Comparison of ENCODE assay signal across 8 mouse cellular contexts in genomic region chr17:26595448-26596167, GRCm38 (mm10). TPM values are rescaled to one million over a fixed set of nuclear protein-coding genes. Genes with fewer than 3 reads are reported as not detected.
DNase-seq lines count a peak whose midpoint lies in the region; ATAC-seq and TF ChIP-seq lines count a peak whose summit lies in the region.

No protein-coding gene starts in this region.

- WGBS in liver, embryonic 14.5 days (ENCODE audit: insufficient replicate concordance), result 39% methylated on average over 7 of the region's 7 CpGs

- 0 out of 2 replicates have a peak, but pooled peaks have one; percentile 11 for ATAC-seq in frontal cortex, adult (ENCODE audit: low TSS enrichment)
- ATAC-seq in hematopoietic stem cell, adult 5-6 weeks (replicated peaks in 1 of 2; ENCODE audit: insufficient read depth in 1 of 2, low FRiP score in 2 of 2, low TSS enrichment in 1 of 2, low read depth in 1 of 2, poor library complexity in 2 of 2, severe bottlenecking in 2 of 2), result peak; percentile 43 to 48; a peak in 3 of 4 replicates
- ATAC-seq in liver, embryonic 14.5 days (ENCODE audit: insufficient read depth), result peak; percentile 31; the same call in 1 of the 2 replicates

- no peaks in the 10 kb centered on the region for H3K27me3 ChIP-seq in E14TG2a.4 (ENCODE audit: insufficient read depth, low read length)
- no peaks in the 10 kb centered on the region for H3K27me3 ChIP-seq in liver, embryonic 14.5 days (ENCODE audit: control insufficient read depth, insufficient read depth, low read length)

- H3K4me2 ChIP-seq in liver, embryonic 14.5 days (ENCODE audit: low read depth), result no peak overlapping the region

- H3K27ac ChIP-seq in liver, embryonic 14.5 days, result no peak overlapping the region

- peaks cover 85% of the 10 kb centered on the region for H3K4me1 ChIP-seq in E14TG2a.4 (replicated peaks; ENCODE audit: low read depth, low read length)
- H3K4me1 ChIP-seq in liver, embryonic 14.5 days (replicated peaks; ENCODE audit: control insufficient read depth in 2 of 2, insufficient read depth in 2 of 2, low read length in 1 of 2), result peaks cover 12 to 28% of the 10 kb centered on the region in 2 experiments

- peak overlapping the region; percentile 32; the same call in 1 of the 2 replicates for H3K4me3 ChIP-seq in E14TG2a.4 (replicated peaks; ENCODE audit: low read length)
- no peak overlapping the region for H3K4me3 ChIP-seq in liver, embryonic 14.5 days (ENCODE audit: insufficient read depth in 1 of 2, low read depth in 2 of 2, low read length in 2 of 2)

- TF ChIP-seq CTCF in E14TG2a.4 (conservative IDR thresholded peaks at IDR 0.05; ENCODE audit: low read length), result no peak
- no peak for TF ChIP-seq CTCF in liver, embryonic 14.5 days (IDR thresholded peaks at IDR 0.05; ENCODE audit: low read depth)

- H3K9me3 ChIP-seq in E14TG2a.4 (ENCODE audit: low read length), result no peaks in the 10 kb centered on the region
- H3K9me3 ChIP-seq in liver, embryonic 14.5 days (ENCODE audit: control insufficient read depth, low read length), result no peaks in the 10 kb centered on the region

- DNase-seq in frontal cortex, adult 2 months (ENCODE audit: extremely low spot score in 1 of 2, low spot score in 1 of 2), result no peak
- no peak for DNase-seq in liver, embryonic 14.5 days (ENCODE audit: low read depth in 3 of 3, low spot score in 3 of 3)
- DNase-seq in urinary bladder, adult 2 months (ENCODE audit: low spot score), result no peak
- DNase-seq in natural killer cell, adult 2 months (ENCODE audit: low spot score in 2 of 2), result no peak
- DNase-seq in gastrocnemius, postnatal 25 days, result no peak

- TF ChIP-seq EP300 in liver, embryonic 14.5 days (IDR thresholded peaks at IDR 0.05; ENCODE audit: low read depth), result no peak

- no peak overlapping the region for H3K9ac ChIP-seq in liver, embryonic 14.5 days (replicated peaks)

- peaks cover 47% of the 10 kb centered on the region for H3K36me3 ChIP-seq in E14TG2a.4 (ENCODE audit: insufficient read depth, low read length)
- H3K36me3 ChIP-seq in liver, embryonic 14.5 days (replicated peaks; ENCODE audit: control insufficient read depth, insufficient read depth, low read depth), result no peaks in the 10 kb centered on the region

RNA-seq across cellular contexts. Expression of gene Dusp1, which starts 33.7 kb away (rescaled TPM):
- polyA plus RNA-seq in frontal cortex, adult 2 months (2012; rRNA removed), result 40.9 and 60.5 TPM in 2 replicates
- 140 and 247 TPM in 2 replicates for total RNA-seq in hematopoietic stem cell, adult 5-6 weeks (2017)
- polyA plus RNA-seq in liver, embryonic 14.5 days (2012; rRNA removed), result 25.0 and 26.8 TPM in 2 replicates
- 25.9 and 29.9 TPM in 2 replicates for polyA plus RNA-seq in liver, embryonic 14.5 days (2014; fragmentation: Nextera tagmentation; extraction: Ambion mirVana)
- 67.4 and 75.0 TPM in 2 replicates for polyA plus RNA-seq in urinary bladder, adult 2 months (2012; rRNA removed)
- 10 to 100 TPM; 49.2 to 82.2 TPM for total RNA-seq in gastrocnemius, postnatal 25 days (2021)

RNA-seq across cellular contexts. Expression of gene Ergic1, which starts 34.3 kb away (rescaled TPM):
- 123 and 134 TPM in 2 replicates for polyA plus RNA-seq in frontal cortex, adult 2 months (2012; rRNA removed)
- total RNA-seq in hematopoietic stem cell, adult 5-6 weeks (2017), result 46.1 and 67.5 TPM in 2 replicates
- polyA plus RNA-seq in liver, embryonic 14.5 days (2012; rRNA removed), result 26.0 and 27.5 TPM in 2 replicates
- 31.3 and 33.4 TPM in 2 replicates for polyA plus RNA-seq in liver, embryonic 14.5 days (2014; fragmentation: Nextera tagmentation; extraction: Ambion mirVana)
- 152 and 155 TPM in 2 replicates for polyA plus RNA-seq in urinary bladder, adult 2 months (2012; rRNA removed)
- 10 to 100 TPM; 52.0 to 61.0 TPM for total RNA-seq in gastrocnemius, postnatal 25 days (2021)
